Mouse (Mus musculus) adrenal gland, adult 18-20 months (tissue): ENCODE measurements at regions not wholly inside any gene's neighbourhood (a gene's known extent, or its start where the extent isn't known, plus 50 kb on each side); places are given as distances from the start of the nearest gene placed in this dataset.

Experiments used
- DNase-seq, 2 experiments: peaks; one replicate each; pipeline ENCODE4 v3.0.0; 2021 to 2022; ENCODE audit warnings: low spot score in 2 of 2

DNA sequence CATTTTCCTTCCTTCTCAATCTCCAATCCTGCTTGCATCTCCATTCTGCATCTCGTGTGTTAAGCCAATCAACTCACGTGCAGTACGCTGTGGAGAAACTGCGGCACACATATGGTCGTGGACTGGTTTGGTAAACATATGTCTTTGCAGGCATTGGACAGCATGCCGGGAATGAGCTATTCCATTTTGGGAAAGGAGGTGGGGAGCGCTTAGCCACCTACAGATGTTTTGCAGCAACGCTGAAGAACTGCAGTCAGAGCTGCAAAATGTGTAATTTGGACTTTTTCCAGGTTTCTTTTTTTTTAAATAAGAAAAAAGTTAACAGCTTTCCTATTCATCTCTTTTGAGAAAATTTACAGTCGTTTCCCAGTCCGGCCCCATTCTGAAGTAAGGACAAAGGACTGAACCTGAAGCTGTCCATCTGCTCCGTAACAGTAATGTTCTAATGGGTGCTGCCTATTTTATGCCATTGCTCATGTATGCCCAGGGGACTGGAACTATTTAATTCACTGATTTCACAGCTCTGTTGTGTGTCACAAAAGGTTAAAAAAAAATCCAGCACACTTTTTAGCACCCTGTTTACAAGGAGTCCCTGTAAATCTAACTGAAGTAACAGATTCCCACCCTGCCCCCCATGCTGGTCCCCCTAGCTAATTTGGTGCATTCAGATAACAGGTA is 234.2 kb upstream of the Tmem161b start:
- DNase-seq, result no peak

DNA sequence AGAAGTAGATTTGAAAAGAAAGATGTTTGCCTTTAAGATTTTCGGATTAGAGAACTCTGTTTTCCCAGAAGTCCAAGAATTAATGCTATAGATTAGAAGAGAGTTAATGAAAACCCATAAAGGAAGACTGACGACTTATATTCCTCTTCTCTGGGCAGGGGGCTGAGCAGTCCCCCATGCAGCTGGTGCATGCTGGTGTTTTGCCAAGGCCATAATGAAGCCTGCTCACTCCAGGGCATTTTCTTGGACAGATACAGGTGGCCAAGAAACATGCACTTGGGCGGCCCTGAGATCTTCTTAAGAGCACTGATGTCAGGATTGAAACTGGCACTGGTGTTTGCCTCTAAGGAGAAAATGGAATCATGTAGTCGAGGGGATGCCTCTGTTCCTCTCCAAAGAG is 233.6 kb upstream of the Tmem161b start:
- DNase-seq, result no peak

DNA sequence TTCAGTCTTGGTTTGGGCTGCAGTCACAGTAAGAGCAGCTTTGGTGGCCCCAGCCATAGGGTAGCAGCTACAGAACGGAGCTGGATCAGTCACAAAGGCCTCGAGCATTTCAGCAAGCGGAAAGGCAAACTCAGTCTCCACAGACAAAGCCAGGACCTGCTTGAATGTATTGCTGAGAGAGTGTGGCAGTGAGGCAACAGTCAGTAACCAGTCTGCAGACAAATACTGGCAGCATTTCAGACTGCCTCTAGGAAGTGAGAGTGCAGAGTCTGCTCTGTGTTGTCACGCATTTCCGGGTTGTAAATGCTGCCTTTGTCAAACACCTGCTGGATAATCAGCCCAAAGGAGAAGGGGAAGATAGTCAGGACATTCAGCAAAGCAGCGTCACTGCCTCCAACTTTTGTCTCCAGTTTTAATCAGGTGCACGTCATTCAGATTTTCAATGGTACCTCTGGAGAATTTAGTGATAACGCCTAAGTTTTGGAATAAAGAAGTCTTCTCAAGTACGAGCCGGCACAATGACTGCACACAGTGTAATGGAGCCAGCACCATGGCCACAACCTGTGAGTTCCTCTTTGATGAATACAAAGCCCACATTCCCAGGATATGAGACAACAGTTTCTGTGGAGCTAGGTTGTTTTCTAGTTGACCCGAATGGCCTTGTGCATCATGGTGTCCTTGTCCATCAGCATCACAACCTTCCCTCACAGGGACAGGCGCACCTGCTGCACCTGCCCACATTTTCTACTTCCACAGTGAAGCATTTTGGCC is 224.3 kb upstream of the Tmem161b start:
- no peak for DNase-seq

DNA sequence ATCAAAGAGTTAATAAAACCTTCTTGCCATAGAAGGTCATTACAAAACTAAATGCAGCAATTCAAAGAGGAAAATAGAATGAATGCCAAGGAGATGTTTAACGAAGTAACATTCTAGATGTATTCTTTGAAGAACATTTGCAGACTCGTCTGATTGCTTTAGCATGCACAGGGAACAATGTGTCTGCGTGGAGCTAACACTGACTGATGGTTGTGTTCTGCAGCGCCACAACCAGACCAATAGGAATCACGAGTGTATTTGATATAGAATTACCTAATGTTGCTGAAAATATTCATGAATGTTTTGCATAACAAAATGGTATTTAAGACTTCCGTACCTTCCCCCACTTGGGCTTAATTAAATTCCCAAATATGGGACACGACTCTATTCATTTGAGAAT is 200.3 kb upstream of the Tmem161b start:
- no peak for DNase-seq

DNA sequence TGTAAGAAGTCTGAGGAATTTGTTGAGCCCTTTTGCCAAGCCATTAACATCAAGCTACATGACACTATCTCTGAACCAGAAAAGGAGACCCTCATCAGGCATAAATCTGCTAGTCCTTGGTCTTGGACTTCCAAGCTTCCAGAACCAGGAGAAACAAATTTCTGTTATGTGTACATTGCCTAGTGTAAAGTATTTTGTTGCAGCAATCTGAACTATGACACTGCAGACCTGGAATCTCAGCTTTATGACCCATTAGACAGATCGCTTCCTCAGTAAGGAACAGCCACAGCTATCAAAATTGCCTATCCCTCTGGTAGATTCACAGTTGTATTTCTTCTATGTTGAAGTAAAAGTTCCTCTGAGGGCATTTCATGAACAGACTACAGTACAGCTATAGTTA is 199.1 kb upstream of the Tmem161b start:
- DNase-seq, result no peak

DNA sequence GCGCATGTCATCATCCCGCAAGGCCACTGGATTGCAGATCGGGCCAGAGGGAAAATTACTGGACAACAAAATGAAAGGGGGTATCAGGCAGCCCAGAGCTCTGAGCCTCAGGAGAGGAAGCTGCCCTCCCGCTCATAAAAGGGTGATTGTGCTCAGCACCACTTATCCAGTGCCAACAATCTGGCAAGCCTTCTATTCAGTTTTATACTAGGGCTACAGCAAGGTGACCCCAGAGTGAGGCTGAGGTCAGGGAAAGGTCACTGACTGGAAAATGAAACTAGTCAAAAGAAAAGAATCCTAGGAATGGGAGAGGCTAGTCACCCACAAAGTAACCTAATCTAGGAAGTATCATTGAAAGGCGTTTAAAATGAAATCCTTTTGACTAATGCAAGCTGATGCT is 198.5 kb upstream of the Tmem161b start:
- DNase-seq, result no peak

DNA sequence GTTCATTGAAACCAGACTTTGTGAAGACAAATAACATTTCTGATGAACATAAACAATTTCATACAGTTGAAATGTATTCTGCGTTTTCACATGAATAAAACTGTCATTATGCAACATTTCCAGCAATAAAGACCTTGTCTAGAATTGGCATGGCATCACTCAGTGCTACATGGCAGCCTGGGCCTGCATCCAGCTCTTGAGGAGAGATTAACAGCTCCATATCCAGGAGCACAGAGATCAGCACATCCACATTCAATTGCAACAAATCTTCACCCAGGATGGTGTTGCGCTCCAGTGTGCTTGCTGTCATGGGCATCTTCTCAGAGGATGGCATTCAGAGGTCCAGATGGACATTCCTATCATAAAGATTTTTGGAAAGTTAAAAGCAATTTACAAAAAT is 196.7 kb upstream of the Tmem161b start:
- no peak for DNase-seq

DNA sequence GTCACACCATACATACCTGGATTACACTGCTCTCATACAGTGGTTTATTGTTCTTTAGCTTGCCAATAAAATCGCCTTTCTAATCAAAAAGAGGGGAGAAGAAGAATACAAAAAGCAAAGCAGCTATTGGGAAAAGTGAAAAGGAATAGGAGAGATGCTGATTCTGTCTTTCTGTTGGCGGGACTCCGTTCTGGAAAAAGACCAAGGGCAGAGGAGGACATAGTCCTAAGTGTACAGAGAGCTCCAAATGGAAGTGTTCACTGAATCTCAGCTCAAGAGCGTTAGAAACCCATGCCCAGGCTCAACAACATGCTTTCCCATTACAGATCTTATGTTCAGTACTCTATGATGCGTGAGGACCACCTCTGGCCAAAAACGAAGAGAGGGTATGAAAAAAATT is 174.4 kb upstream of the Tmem161b start:
- no peak for DNase-seq

DNA sequence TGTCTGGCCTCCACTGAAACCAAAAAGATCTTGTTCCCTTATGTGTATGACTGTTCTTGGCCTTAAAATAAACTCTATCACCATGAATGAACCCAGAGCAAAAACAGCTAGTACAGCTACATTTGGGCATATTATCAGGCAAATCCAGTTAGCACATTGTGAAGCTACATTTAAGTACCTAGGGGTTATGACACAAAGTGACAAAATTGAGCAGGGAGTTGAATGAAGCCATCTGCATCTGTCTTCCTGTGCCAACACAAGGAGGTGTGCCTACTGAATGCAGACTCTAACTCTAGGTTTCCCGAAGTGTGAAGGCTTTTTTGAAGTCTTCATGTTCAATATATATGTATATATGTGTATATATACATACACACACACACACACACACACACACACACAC is 169.9 kb upstream of the Tmem161b start:
- no peak for DNase-seq

DNA sequence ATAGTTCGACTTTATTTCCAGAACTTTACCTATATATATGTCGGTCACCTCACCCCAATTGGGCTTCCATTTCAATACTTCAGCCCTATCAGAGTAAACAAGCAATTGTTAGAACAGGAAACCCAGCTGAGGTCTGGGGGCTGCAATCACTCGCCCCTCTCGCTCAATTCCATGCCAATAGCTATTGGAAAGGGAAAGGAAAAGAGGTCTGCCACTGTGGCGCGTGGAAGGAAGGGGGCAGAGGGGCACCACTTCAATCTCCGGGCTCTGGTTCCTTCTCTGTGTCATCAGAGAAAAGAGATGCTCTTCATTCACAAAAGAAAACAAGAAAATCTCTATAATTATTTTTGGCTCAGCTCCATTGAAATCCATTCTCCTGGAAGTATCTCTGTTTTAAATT is 167.1 kb upstream of the Tmem161b start:
- no peak for DNase-seq

DNA sequence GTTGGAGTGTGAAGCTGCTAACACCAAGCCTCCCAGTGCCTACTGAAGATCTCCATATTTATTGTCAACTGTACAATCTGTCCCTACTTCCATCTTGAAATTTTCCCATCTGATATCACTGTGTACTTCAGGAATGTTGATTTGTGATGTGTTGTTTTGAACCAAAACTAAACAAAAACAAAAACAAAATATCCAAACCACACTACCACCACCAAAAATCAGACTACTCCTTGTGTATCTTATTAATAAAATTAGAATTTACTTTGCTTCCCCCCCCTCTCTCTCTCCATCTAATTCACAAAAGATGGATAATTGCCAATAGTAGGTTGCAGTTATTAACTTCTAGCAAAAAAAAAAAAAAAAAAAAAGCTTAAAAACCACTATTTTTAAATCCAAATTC is 166.5 kb upstream of the Tmem161b start:
- DNase-seq, result no peak

DNA sequence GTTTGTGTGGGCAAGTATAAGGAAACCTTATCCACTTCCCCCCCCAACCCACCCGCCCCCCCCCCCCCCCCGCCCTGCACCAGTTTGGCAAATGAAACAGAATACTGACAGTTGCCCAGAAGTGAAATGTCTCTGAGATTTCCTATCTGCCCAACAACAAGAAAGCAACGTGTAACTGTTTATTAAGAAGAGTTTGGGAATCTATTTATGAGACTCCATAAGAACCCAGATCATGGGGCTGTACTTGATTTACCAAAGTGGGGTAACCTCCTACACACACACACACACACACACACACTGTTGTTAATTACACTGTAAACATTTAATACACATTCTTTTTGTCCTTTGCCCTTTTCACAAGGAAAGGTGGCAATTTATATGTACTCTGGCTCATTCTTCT is 165.6 kb upstream of the Tmem161b start:
- no peak for DNase-seq

DNA sequence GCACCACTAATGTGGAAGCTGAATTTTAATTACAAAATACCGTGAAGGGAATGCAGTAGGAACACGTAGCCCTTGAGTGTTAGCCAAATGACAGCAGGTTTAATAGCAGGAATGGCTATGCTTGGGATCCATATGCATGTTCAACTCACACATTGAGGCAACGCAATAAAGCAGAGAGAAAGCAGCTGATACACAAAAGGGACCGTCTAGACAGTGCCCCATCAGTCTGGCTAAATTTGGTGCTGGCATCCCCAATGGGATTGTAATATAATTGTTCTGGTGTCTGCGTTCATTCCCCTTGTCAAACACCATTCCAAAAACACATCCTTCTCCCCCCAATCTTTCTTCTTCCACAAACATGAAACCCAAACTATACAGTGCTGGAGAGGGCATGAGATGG is 165.1 kb upstream of the Tmem161b start:
- no peak for DNase-seq

DNA sequence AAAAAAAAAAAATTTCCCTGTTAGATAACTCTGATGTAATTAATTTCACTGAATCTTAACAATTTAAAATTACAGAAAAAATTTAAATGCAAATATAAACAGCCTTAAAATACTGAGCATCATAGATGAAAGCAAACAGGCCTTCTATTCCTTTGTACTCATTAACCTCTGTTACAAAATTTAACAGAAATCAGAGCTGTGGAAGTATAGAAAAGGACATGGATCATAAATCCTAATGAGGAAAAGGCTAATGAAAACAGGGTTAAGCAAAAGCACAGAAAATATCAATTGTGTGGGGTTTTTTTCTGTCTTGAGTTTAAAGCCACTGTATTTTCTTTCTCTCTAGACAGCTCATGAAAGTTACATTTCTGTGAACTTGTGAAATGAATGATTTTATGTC is 164.6 kb upstream of the Tmem161b start:
- DNase-seq, result no peak

DNA sequence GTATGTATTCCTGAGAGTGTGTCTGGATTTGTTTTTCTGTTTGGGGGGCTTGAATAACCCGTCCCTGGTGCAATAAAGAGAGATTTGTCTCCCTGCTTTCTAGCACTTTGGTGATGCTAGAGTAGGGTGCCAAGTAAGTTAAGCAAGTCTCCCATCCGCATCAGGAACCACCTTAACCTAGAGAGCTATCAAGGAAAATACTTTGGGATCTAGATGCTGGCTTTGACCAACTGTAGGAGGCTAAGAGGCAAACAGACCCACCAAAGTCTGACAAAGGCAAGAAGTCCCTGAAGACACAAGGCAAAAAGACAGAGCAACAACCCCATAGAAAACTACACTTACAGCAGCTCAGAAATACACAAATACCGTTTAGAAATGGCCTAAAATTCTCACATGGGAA is 163.8 kb upstream of the Tmem161b start:
- DNase-seq, result no peak

DNA sequence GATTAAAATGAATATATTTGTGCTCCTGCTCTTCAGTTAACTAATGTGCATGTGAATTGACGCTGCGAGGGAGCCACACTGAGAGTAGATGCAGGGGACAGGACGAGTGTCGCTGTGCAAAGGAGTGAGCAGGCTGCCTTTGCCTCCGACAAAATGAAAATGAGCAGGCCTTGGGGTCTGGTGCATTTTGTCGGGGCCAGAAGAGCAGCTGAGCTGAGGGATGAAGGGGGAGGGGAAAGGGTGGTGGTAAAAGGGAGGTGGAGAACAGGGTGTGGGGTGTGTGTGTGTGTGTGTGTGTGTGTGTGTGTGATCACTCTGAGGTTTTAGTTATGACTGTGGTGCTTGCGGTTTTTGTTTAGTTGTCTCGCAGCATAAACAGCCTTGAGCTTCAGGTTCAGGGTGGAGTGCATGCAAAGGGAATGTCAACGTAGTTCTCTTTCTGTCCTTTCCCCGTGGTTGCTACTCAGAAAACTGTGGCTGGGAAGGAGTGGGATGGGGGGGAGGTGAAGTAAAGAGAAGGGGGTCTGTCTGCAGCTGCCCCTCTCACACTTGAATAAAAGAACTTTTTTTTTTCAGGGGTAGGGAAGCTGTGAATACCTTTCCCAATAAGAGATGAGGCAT is 163.0 kb upstream of the Tmem161b start:
- no peak for DNase-seq

DNA sequence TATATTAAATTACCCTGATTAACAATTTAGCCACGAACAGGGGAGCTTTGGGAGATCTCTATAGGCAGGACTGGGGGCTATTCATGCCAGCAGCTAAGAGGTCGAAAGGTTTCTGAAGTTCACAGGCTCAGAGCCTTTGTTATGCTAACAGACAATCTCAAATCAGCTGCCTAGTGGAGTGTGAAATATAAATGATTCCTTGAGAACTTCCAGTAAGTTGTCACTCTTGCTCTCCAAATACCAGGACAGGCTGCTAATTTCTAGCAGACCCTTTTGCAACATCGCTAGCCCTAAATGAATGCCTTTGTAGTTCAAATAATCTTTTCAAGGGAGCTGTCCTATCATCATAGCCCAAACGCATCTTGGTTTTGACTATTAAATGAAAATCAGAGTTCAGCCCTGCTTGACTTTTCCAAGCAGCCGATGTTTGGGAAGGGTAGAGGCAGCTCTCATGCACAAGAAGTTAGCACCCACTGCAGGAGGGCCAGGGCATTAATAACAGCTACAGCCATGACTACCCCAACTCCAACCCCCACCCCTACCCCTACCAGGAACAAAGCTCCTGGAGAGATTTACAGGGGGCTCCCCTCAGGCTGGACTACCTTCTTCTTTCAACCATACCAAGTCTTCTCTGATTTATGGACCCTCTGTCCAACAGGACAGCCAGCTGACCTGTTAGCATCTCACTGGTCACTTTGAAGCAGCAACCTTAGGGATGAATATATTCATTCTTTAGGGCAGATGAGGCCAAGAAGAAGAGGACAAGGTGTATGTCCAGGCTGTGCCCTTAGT is 162.2 kb upstream of the Tmem161b start:
- no peak for DNase-seq

DNA sequence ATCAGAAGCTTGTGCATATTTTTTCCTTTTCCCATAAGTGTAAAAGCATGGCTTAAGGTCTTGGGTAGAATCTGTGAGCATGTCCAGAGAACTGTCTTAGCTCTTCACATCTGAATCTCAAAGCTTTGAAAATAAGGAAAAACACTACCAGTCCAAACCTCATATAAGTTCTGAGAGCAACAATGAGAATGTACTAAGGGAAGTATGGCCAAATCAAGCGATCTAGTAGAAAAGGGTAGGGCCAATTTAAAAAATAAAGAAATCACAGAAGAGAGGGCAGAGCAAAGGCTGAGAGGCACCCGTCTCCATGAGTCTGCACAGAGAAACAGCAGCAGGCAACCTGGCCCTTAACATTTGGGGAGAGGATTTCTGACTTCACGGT is 161.7 kb upstream of the Tmem161b start:
- no peak for DNase-seq

DNA sequence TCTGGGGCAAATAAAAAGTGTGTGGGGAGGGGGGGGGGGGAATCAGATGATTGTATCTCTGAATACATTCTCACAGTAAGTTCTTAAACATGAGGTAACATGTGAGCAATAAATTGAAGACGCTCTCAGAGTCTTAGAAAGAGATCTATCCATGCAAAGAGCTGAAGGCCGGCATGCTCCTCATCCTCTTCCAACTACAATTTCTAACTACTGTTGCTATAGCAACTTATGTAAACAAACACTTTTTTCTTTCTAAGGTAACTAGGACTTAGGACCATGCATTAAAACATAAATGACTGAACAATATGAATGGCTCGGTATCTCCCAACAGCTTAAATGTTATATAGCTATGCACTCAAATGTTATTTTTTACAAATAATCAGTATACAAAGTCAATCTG is 161.2 kb upstream of the Tmem161b start:
- DNase-seq, result no peak

DNA sequence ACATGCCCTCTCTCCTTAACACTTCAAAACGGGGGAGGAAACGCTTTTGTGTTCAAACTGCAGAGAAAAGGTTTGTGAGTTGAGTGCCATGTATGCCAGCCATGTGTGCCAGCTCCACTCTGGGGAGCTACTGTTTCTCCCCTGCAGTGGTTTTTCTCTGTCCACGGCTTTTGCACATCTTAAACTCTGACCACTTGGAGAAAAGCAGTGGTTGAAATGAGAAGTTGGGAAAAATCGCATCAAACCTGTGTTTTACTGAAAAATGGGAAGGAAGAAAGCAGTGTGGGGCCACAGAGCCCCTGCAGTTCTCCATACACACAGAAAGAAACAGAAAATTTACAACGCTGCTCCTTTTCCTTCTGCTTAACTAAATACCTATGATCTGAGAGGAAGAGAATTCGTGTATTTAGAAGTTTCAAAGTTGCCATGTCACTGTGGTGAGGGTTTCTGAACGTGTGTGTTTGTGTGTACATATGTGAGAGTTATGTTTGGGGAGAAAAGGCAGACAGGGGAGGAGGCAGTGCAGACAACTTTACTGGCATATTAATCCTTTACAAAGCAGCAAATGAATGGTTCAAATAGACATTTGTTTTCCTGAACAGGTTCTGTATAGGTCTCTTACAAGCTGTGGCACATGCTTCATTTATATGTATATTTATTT is 160.1 kb upstream of the Tmem161b start:
- no peak for DNase-seq

DNA sequence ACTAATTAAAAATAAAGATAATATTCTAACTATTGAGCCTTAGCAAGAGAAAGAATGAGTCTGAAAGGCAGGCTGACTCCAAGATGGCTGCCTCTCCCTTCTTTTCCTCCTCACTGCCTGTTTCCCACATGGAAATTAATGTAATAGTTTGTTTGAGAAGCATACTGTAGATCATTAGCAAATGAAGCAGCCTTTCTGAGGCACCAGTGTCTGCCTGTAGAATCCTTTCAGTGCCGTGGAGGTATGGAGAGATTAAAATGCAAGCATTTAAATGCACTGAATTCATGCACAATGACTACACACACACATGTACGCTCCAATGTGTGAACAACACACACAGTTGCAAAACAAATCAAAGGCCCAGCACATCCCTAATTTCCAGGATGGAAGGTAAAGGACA is 159.5 kb upstream of the Tmem161b start:
- DNase-seq, result no peak
